Mouse (Mus musculus) left cerebral cortex, adult 11 months (tissue): ENCODE results near the gene Tle3.

Experiments
- DNase-seq: peaks from one replicate; pipeline ENCODE4 v3.0.0; 2022; ENCODE audit warnings: low spot score

Tle3 gene

DNA sequence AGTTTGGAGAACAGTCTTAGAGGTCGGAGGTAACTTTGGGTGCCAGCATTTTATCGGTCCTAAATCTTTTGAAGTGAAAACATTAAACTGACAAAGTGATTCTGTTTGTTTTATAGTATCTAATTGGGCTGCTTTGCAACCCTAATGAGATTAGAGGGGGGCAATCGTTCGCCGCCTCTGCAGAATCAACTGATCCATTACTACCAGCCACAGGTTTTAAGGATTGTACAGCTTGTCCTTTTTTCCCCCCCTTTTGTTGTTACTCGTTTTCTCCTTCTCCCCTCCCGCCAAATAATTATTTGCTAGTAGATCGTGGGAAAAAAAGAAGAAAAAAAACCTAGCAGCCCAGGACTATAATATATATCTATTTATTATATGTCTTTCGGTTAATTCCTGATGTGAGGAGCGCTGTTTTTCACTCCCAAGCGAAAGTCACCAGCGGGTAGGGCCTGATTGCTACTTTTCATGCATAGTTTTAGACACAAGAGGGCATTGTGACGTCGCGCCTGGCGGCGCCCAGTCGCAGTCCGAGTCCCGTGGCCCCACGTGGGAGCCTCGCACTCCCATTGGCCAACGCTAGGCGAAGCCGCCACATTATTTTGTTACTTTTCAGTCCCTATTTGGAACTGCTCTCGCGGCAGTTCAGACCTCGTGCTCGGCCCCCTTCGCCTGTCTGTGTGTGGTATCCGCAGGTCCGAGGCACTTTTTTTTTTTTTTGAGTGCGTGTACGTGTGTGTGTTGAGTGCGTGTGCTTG lies at the start of gene Tle3:
Tle3 (plus strand) TSS at position 612 of the 755 bp plus-strand sequence.
- peak; percentile 98 for DNase-seq

DNA sequence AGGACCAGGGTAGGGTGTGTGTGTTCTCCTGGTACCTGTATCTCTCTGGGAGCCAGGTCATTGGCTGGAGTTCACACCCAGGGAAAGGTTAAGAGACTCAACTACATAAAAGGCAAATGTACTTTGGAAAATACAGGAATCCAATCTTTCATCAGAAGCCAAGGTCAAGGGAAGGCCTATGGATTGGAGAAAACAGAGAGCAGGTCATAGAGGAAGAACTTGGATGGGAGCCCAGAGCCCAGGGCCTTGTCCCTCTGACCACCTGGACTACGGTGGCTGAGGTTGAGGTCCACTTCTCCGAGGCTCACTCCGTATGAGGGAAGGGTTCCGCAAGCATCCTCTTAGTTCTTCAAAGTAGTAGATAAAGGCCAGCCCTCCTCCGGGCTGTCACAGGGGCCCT lies 48.9 kb upstream of the Tle3 start:
- no peak for DNase-seq

- no peak for DNase-seq
Measured at GRCm38 (mm10) chr9:61323879-61324278, 48.3 kb upstream of the Tle3 start.

DNA sequence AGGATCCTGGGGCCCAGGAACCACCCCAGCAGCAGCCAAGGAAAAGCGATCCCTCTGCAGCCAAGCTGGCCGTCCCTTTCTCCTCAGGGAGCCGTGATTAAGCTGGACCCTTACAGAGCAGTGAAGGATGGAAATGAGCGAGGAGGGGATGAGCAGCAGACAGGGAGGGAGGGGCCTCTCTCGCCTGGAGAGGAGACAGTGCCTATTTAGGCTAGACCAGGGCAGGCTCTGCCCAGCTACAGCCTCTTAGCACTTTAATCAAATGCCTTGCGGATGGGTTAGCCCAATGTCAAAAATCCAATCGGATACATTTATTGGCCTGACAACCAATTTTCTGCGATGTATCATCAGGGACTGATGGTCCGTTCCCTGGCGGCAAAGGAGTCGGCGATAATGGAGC lies 47.8 kb upstream of the Tle3 start:
- no peak for DNase-seq

DNA sequence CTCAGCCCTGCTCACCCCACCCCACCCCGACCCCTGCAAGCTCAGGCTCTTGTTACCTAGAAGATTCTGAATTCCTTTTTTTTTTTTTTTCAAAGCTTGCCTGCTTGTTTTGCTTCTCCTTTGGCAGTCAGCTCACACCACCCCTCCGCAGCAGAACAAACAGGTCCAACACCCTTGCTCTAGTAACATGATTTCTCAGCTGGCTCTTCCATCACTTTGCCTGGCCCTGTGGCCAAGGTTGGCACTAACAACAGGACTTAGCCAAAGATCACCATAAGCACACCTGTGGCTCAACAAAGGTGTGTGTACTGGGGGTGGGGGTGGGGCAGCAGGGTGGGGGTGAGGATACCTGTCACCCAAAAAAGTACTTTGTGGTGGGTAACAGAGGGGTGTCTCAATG lies 47.2 kb upstream of the Tle3 start:
- DNase-seq, result no peak

DNA sequence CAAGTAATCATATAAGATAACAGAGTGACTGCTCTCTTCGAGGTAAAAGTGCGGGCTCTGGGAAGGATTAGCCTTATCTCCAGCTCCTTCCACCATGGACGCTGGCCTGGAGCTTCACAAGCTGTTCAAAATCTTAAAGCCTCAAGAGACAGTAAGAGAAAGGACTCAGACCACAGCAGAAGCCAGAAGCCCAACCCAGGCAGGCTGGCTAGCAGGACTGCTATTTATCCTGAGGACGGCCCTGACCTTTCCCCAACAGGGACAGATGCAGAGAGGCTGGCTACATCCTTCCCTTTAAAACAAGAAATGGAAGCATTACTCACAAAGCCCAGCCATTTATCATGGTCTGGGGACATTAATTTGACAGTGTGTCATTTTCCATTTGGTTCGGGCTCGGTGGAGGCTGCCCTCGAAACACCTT lies 46.2 kb upstream of the Tle3 start:
- no peak for DNase-seq

- DNase-seq, result no peak
Measured at GRCm38 (mm10) chr9:61326922-61327321, 45.2 kb upstream of the Tle3 start.

GRCm38 (mm10) chr9:61328173-61328572 lies 44.0 kb upstream of the Tle3 start:
- no peak for DNase-seq

- no peak for DNase-seq
Measured at GRCm38 (mm10) chr9:61330747-61331146, 41.4 kb upstream of the Tle3 start.

GRCm38 (mm10) chr9:61332226-61332936 lies 39.8 kb upstream of the Tle3 start:
- no peak for DNase-seq

DNA sequence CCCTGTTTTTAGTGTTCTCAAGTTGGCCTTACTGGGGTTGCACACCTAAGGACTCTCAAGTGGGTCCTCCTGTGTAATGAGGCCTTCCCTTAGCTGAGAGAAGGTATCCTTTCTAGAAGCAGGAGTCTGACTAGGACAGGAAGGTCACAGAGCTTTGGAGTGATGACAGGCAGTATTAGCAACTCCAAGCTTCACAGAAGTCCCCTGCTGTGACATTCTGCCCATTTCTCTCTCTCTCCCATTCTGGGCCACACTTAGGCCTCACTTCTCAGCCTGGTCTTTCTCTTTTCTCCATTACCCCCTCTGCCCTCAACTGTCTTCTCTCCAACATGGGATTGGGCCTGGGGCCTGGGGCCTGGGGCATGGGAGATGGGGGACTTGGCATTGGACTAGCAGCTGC lies 36.0 kb upstream of the Tle3 start:
- no peak for DNase-seq

GRCm38 (mm10) chr9:61336591-61337587 lies 35.3 kb upstream of the Tle3 start:
- DNase-seq, result no peak

DNA sequence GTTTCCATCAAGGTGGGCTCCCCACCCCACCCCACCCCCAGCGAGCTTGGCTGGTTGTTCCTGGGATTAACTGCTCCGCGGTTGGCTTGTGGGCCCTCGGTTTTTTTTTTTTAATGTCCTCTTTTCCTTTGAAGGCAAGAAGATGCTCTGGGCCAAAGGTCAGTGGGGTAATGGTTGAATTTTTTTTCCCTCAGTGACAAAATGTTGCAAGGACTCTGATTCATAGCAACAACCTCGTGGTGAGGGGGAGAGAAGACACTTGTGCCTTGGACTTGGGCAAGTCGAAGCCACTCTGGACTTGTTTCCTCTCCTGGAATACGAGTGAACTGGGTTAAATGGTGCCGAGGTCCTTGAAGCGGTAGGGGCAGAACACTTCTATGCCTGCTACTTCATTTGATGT lies 34.5 kb upstream of the Tle3 start:
- no peak for DNase-seq

DNA sequence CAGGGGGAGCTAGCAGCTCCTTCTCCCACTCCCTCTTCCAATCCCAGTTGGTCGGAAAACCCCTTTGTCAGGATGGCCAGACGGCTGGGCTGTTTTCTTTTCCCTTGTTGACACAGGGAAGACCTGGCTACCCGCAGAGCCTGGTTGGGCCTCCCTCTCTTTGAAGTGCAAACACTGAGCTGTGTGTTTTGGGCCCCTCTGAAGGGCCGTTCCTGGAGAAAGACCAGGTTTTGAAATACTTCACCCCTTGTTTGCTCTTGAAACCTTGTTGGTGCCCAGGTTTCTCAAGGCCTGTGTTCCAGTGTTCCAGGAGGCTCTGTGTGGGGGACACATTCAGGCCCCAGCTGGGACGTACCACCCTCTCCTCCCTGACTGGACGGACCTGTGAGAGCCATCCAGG lies 32.9 kb upstream of the Tle3 start:
- no peak for DNase-seq

- DNase-seq, result no peak
Measured at GRCm38 (mm10) chr9:61340333-61340732, 31.8 kb upstream of the Tle3 start.

DNA sequence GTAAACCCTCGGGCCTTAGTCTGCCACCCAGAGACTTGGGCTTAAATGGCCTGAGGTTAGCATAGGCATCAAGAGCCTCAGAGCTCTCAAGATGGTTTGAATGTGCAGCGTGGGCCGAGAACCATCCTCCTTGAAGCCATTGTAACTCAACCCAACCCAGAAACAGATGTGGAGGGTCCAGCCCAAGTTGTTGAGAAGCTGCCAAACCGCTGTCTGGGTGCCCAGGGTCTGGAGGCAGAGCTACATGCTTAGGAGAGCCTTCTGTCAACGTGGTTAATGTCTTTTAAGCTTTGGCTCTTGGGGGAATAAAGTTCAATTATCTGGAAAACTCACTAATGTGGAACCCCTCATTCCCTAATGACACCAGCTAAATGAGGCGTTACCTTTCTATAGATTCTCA lies 29.9 kb upstream of the Tle3 start:
- DNase-seq, result no peak

DNA sequence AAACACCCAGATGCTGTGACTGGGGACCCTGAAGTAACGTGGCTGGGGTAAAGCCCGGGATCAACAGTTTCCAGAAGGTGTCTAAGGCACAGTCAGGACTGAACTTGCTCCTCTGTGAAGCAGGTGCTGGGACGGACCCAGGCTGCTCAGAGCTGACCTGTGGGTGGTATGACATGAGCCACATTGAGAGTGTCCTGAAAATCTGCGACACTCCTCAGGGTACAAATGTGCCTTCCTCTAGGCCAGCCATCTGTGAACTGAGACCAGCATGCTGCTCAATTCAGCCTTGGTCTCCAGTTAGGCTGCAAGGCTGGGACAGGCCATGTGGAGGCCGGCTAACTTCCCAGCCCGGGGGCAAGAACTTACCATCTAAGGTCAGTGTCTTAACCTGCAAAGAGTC lies 27.5 kb upstream of the Tle3 start:
- no peak for DNase-seq

DNA sequence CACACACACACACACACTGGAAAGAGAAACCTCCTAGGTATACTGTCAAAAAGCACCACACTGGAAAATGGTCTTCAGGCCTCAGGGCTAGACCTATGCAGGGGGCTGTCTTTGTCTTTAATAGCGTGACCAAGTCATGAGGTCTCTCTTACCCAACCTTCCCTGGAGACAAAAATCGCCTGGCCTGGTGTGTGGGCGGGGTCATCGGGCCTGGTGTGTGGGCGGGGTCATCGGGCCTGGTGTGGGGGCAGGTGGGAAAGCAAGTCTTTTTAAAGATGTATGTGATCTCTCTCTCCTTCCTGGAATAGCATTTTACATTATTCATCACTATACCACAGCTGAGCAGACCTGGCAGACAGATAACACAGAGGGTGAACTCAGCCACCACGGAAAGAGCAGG lies 25.2 kb upstream of the Tle3 start:
- no peak for DNase-seq

DNA sequence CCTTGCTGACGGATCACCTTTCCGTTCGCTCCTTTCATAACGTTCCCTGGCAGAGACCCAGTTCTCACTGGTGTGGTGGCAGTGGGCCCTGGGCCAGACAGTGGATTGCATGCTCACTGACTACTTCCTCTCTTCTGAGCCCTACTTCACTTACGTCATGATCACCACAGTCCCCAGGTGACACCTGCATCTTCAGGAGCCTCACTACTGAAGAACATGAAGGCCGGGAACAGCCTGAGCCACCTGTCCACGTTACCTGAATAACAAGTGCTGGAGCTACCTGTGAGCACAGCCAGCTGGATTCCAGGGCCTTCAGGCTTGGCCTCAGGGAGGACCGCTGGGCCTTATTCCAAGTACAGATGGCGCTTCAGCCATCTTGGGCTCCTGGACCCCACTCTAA lies 24.1 kb upstream of the Tle3 start:
- no peak for DNase-seq

GRCm38 (mm10) chr9:61348616-61349015 lies 23.6 kb upstream of the Tle3 start:
- DNase-seq, result no peak

- no peak for DNase-seq
Measured at GRCm38 (mm10) chr9:61349697-61350096, 22.5 kb upstream of the Tle3 start.

GRCm38 (mm10) chr9:61351164-61351563 lies 21.0 kb upstream of the Tle3 start:
- DNase-seq, result no peak

GRCm38 (mm10) chr9:61358933-61359332 lies 13.2 kb upstream of the Tle3 start:
- no peak for DNase-seq
